Mouse (Mus musculus) spleen, adult 2 months (tissue): ENCODE data around the gene Faiml.

Experiments used
- CTCF ChIP-seq: fragments of 200-500 bp; IDR thresholded peaks from 2 replicates; pipeline ENCODE4 v1.5.1; 2011; ENCODE audit warnings: mild to moderate bottlenecking, inconsistent platforms; ENCODE audit not compliant: insufficient read depth, insufficient read length, insufficient replicate concordance; ENCODE audit errors: extremely low read depth
- POLR2A ChIP-seq: fragments of 200-500 bp; IDR thresholded peaks from 2 replicates; pipeline ENCODE4 v1.6.1; 2011; ENCODE audit warnings: low read depth, low read length, inconsistent platforms

- TF ChIP-seq CTCF = no peak
- TF ChIP-seq POLR2A = no peak
These were observed 18.9 kb downstream of the Faiml start for GRCm38 (mm10) chr9:99217999-99218719.
